Mouse (Mus musculus) kidney, adult 2 months (tissue): ENCODE measurements around the gene Abl1.

Experiments used
- CTCF ChIP-seq: fragments of 200-500 bp; conservative IDR thresholded peaks from 2 replicates; pipeline ENCODE4 v1.5.1; 2011; ENCODE audit warnings: low read depth, mild to moderate bottlenecking, control low read depth, low read length, moderate library complexity, mixed read lengths; ENCODE audit not compliant: insufficient read depth, insufficient read length
- POLR2A ChIP-seq: fragments of 200-500 bp; IDR thresholded peaks from one replicate; pipeline ENCODE4 v1.6.1; 2011; ENCODE audit warnings: low read depth, low read length, control low read depth

DNA sequence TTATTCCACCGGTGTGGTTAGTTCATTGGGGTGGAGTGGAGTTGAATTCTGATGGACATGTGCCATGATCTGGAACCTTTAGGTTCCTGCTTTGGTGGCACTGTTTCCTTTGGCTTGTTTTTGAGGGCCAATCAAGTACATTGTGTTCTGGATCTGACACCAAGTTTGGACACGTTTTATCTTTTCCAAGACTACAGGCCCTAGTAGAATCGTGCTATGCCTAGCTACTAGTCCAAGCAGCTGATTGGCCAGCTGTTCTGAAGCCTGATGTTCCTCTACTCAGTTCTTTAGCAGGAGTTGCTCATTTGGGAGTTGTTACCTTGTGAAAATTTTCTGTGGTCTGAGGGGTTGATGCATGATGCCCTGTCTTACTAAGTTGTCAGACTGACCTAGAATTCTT lies 25.6 kb downstream of the Abl1 start:
- TF ChIP-seq CTCF (no peak), POLR2A (no peak)
